Mouse (Mus musculus) spleen, postnatal 10 days (tissue): ENCODE measurements around the gene Mysm1.

ENCODE experiments used
- DNase-seq, 2 experiments: peaks; one replicate each; pipeline ENCODE4 v3.0.0; 2021 to 2022; ENCODE audit warnings: low spot score in 2 of 2

Gene Mysm1

GRCm38 (mm10) chr4:94952773-94953172 is 26.1 kb downstream of the Mysm1 start:
- no peak for DNase-seq

- no peak for DNase-seq
Measured at GRCm38 (mm10) chr4:94941221-94941855, 37.6 kb downstream of the Mysm1 start.

GRCm38 (mm10) chr4:94928743-94929142 is 50.2 kb downstream of the Mysm1 start, which contains the start of gene Eqtn:
Eqtn (minus strand) TSS chr4:94928843.
- no peak for DNase-seq

- DNase-seq = no peak
Measured at GRCm38 (mm10) chr4:94901780-94902179, 77.1 kb downstream of the Mysm1 start.

GRCm38 (mm10) chr4:94900744-94901143 is 78.2 kb downstream of the Mysm1 start:
- DNase-seq = no peak
